Mouse (Mus musculus): Measurements from ENCODE around the gene Gm12248. TPM values are rescaled to one million over a fixed set of nuclear protein-coding genes. Genes with fewer than 3 reads are reported as not detected.

Gene Gm12248
- total and polyA plus RNA-seq, 2 experiments, result 1.7 TPM; not detected in 1

- DNase-seq (ENCODE audit: extremely low read depth, low read depth, low spot score), result no peak
- Histone ChIP-seq H3K36me3 (ENCODE audit: control insufficient read depth, insufficient read depth, low read length) (no peaks in the 10 kb centered on the region; the same call in 1 of the 2 replicates), H3K27me3 (ENCODE audit: control insufficient read depth, insufficient read depth, low read length) (no peaks in the 10 kb centered on the region), H3K79me2 (ENCODE audit: control insufficient read depth, insufficient read depth, low read length) (peaks cover 88% of the 10 kb centered on the region), H3K4me1 (ENCODE audit: control insufficient read depth, insufficient read depth, low read length) (peaks cover 48% of the 10 kb centered on the region), H3K9ac (ENCODE audit: low read depth, low read length) (no peak overlapping the region), H3K4me3 (ENCODE audit: insufficient read depth, low read depth, low read length) (no peak overlapping the region), H3K27ac (replicated peaks; ENCODE audit: insufficient read depth, low read depth, low read length) (no peak overlapping the region)
- TF ChIP-seq CTCF (IDR thresholded peaks at IDR 0.05; ENCODE audit: low read depth, low read length) (no peak), POLR2A (IDR thresholded peaks at IDR 0.05; ENCODE audit: extremely low read depth, insufficient read depth, low read length) (no peak)
- 86% methylated on average over 1 of the region's 1 CpGs for WGBS
Measured at GRCm38 (mm10) chr11:58028981-58029380, 64.0 kb downstream of the Gm12248 start.

GRCm38 (mm10) chr11:58026860-58027259 lies 66.1 kb downstream of the Gm12248 start:
- Histone ChIP-seq H3K27me3 (ENCODE audit: control insufficient read depth, insufficient read depth, low read length) (no peaks in the 10 kb centered on the region), H3K36me3 (ENCODE audit: control insufficient read depth, insufficient read depth, low read length) (no peaks in the 10 kb centered on the region; the same call in 1 of the 2 replicates), H3K4me1 (ENCODE audit: control insufficient read depth, insufficient read depth, low read length) (peaks cover 43% of the 10 kb centered on the region), H3K27ac (replicated peaks; ENCODE audit: insufficient read depth, low read depth, low read length) (no peak overlapping the region), H3K4me3 (ENCODE audit: insufficient read depth, low read depth, low read length) (no peak overlapping the region), H3K9ac (ENCODE audit: low read depth, low read length) (no peak overlapping the region), H3K79me2 (ENCODE audit: control insufficient read depth, insufficient read depth, low read length) (peaks cover 77% of the 10 kb centered on the region)
- no peak for DNase-seq (ENCODE audit: extremely low read depth, low read depth, low spot score)
- no peak for TF ChIP-seq CTCF (IDR thresholded peaks at IDR 0.05; ENCODE audit: low read depth, low read length)
- no peak for TF ChIP-seq POLR2A (IDR thresholded peaks at IDR 0.05; ENCODE audit: extremely low read depth, insufficient read depth, low read length)
- 36% methylated on average over 1 of the region's 1 CpGs for WGBS

GRCm38 (mm10) chr11:58026337-58026736 lies 66.6 kb downstream of the Gm12248 start:
- Histone ChIP-seq H3K9ac (ENCODE audit: low read depth, low read length) (no peak overlapping the region), H3K4me1 (ENCODE audit: control insufficient read depth, insufficient read depth, low read length) (peaks cover 44% of the 10 kb centered on the region), H3K79me2 (ENCODE audit: control insufficient read depth, insufficient read depth, low read length) (peaks cover 77% of the 10 kb centered on the region), H3K36me3 (ENCODE audit: control insufficient read depth, insufficient read depth, low read length) (no peaks in the 10 kb centered on the region; the same call in 1 of the 2 replicates), H3K4me3 (ENCODE audit: insufficient read depth, low read depth, low read length) (no peak overlapping the region), H3K27me3 (ENCODE audit: control insufficient read depth, insufficient read depth, low read length) (no peaks in the 10 kb centered on the region), H3K27ac (replicated peaks; ENCODE audit: insufficient read depth, low read depth, low read length) (no peak overlapping the region)
- TF ChIP-seq POLR2A (IDR thresholded peaks at IDR 0.05; ENCODE audit: extremely low read depth, insufficient read depth, low read length), result no peak
- no peak for TF ChIP-seq CTCF (IDR thresholded peaks at IDR 0.05; ENCODE audit: low read depth, low read length)
- WGBS, result 32% methylated on average over 3 of the region's 3 CpGs
- no peak for DNase-seq (ENCODE audit: extremely low read depth, low read depth, low spot score)

- Histone ChIP-seq H3K4me3 (ENCODE audit: insufficient read depth, low read depth, low read length) (no peak overlapping the region), H3K79me2 (ENCODE audit: control insufficient read depth, insufficient read depth, low read length) (peaks cover 75% of the 10 kb centered on the region), H3K4me1 (ENCODE audit: control insufficient read depth, insufficient read depth, low read length) (peaks cover 45% of the 10 kb centered on the region), H3K36me3 (ENCODE audit: control insufficient read depth, insufficient read depth, low read length) (no peaks in the 10 kb centered on the region; the same call in 1 of the 2 replicates), H3K9ac (ENCODE audit: low read depth, low read length) (no peak overlapping the region), H3K27me3 (ENCODE audit: control insufficient read depth, insufficient read depth, low read length) (no peaks in the 10 kb centered on the region), H3K27ac (replicated peaks; ENCODE audit: insufficient read depth, low read depth, low read length) (no peak overlapping the region)
- 34% methylated on average over 4 of the region's 4 CpGs for WGBS
- DNase-seq (ENCODE audit: extremely low read depth, low read depth, low spot score), result no peak
- TF ChIP-seq POLR2A (IDR thresholded peaks at IDR 0.05; ENCODE audit: extremely low read depth, insufficient read depth, low read length) (no peak), CTCF (IDR thresholded peaks at IDR 0.05; ENCODE audit: low read depth, low read length) (no peak)
Measured at GRCm38 (mm10) chr11:58025881-58026280, 67.1 kb downstream of the Gm12248 start.

GRCm38 (mm10) chr11:58024671-58025070 lies 68.3 kb downstream of the Gm12248 start:
- DNase-seq (ENCODE audit: extremely low read depth, low read depth, low spot score), result no peak
- no peak overlapping the region for H3K4me3 ChIP-seq (ENCODE audit: insufficient read depth, low read depth, low read length)
- no peak overlapping the region for H3K27ac ChIP-seq (replicated peaks; ENCODE audit: insufficient read depth, low read depth, low read length)
- no peak for TF ChIP-seq POLR2A (IDR thresholded peaks at IDR 0.05; ENCODE audit: extremely low read depth, insufficient read depth, low read length)
- TF ChIP-seq CTCF (IDR thresholded peaks at IDR 0.05; ENCODE audit: low read depth, low read length), result no peak
- no peak overlapping the region for H3K9ac ChIP-seq (ENCODE audit: low read depth, low read length)
- no peaks in the 10 kb centered on the region for H3K27me3 ChIP-seq (ENCODE audit: control insufficient read depth, insufficient read depth, low read length)
- H3K79me2 ChIP-seq (ENCODE audit: control insufficient read depth, insufficient read depth, low read length), result peaks cover 77% of the 10 kb centered on the region
- no peaks in the 10 kb centered on the region; the same call in 1 of the 2 replicates for H3K36me3 ChIP-seq (ENCODE audit: control insufficient read depth, insufficient read depth, low read length)
- H3K4me1 ChIP-seq (ENCODE audit: control insufficient read depth, insufficient read depth, low read length), result peaks cover 50% of the 10 kb centered on the region
- 62% methylated on average over 2 of the region's 2 CpGs for WGBS

- 23% methylated on average over 1 of the region's 1 CpGs for WGBS
- no peak overlapping the region for H3K4me3 ChIP-seq (ENCODE audit: insufficient read depth, low read depth, low read length)
- H3K27ac ChIP-seq (replicated peaks; ENCODE audit: insufficient read depth, low read depth, low read length), result no peak overlapping the region
- H3K4me1 ChIP-seq (ENCODE audit: control insufficient read depth, insufficient read depth, low read length), result peaks cover 53% of the 10 kb centered on the region
- no peak overlapping the region for H3K9ac ChIP-seq (ENCODE audit: low read depth, low read length)
- TF ChIP-seq POLR2A (IDR thresholded peaks at IDR 0.05; ENCODE audit: extremely low read depth, insufficient read depth, low read length) (no peak), CTCF (IDR thresholded peaks at IDR 0.05; ENCODE audit: low read depth, low read length) (no peak)
- peaks cover 78% of the 10 kb centered on the region for H3K79me2 ChIP-seq (ENCODE audit: control insufficient read depth, insufficient read depth, low read length)
- no peaks in the 10 kb centered on the region for H3K27me3 ChIP-seq (ENCODE audit: control insufficient read depth, insufficient read depth, low read length)
- DNase-seq (ENCODE audit: extremely low read depth, low read depth, low spot score), result no peak
- H3K36me3 ChIP-seq (ENCODE audit: control insufficient read depth, insufficient read depth, low read length), result no peaks in the 10 kb centered on the region; the same call in 1 of the 2 replicates
Measured at GRCm38 (mm10) chr11:58024271-58024670, 68.7 kb downstream of the Gm12248 start.
